Mouse (Mus musculus) embryonic facial prominence, embryonic 12.5 days (tissue): ENCODE data around the gene Eefsec. TPM values are rescaled to one million over a fixed set of nuclear protein-coding genes. Genes with fewer than 3 reads are reported as not detected.

Experiments used
- ATAC-seq: fragments of 200-750 bp; cut with Nextera tagmentation; 2 replicates; pipeline ENCODE4 v1.8.0; 2017; ENCODE audit not compliant: insufficient number of reproducible peaks, insufficient read depth, low FRiP score, low TSS enrichment
- H3K27ac ChIP-seq: fragments of 300-500 bp; sonication (generic); 2 replicates; pipeline ENCODE4 v1.5.1; 2016; ENCODE audit warnings: mild to moderate bottlenecking
- H3K27me3 ChIP-seq: fragments of 300-500 bp; sonication (generic); 2 replicates; pipeline ENCODE4 v1.6.1; 2016; ENCODE audit warnings: mild to moderate bottlenecking, moderate library complexity
- H3K36me3 ChIP-seq: fragments of 300-500 bp; sonication (generic); 2 replicates; pipeline ENCODE4 v1.6.1; 2016; ENCODE audit warnings: mild to moderate bottlenecking
- H3K4me1 ChIP-seq: fragments of 300-500 bp; sonication (generic); 2 replicates; pipeline ENCODE4 v1.6.1; 2016
- H3K4me2 ChIP-seq: fragments of 300-500 bp; sonication (generic); replicated peaks from 2 replicates; pipeline ENCODE4 v1.6.1; 2016; ENCODE audit warnings: mild to moderate bottlenecking, moderate library complexity
- H3K4me3 ChIP-seq: fragments of 300-500 bp; sonication (generic); 2 replicates; pipeline ENCODE4 v1.5.1; 2016; ENCODE audit warnings: mild to moderate bottlenecking
- H3K9ac ChIP-seq: fragments of 300-500 bp; sonication (generic); 2 replicates; pipeline ENCODE4 v1.6.1; 2016; ENCODE audit warnings: mild to moderate bottlenecking, moderate library complexity
- H3K9me3 ChIP-seq: fragments of 300-500 bp; sonication (generic); 2 replicates; pipeline ENCODE4 v1.6.1; 2016; ENCODE audit warnings: mild to moderate bottlenecking, moderate library complexity
- WGBS: fragments of 180-500 bp; shearing (Covaris S2); methylation state at CpG from one replicate; pipeline ENCODE4 v1.1.7; 2016; 5-methylcytosine and 5-hydroxymethylcytosine counted together
- polyA plus RNA-seq: library from polyadenylated mRNA; unstranded; fragments of >200 nt; fragmentation: Nextera tagmentation; extraction: Ambion mirVana; gene quantifications from 2 replicates; pipeline ENCODE4 v1.2.1, GENCODE M21; 2016

Eefsec gene
- polyA plus RNA-seq, 1 experiment from 2014 or later = 38.1 TPM

- WGBS = under 1% methylated on average over 42 of the region's 42 CpGs
- peaks cover 10% of the 10 kb centered on the region for H3K4me1 ChIP-seq
- H3K27ac ChIP-seq = no peak within 1 kb of the TSS
- H3K4me2 ChIP-seq = peak within 1 kb of the TSS; percentile 75
- no peaks in the 10 kb centered on the region for H3K27me3 ChIP-seq
- peaks cover 27% of the 10 kb centered on the region for H3K36me3 ChIP-seq
- H3K9ac ChIP-seq = peak within 1 kb of the TSS; percentile 69
- ATAC-seq = peak; percentile 98
- peak within 1 kb of the TSS; percentile 71 for H3K4me3 ChIP-seq
- H3K9me3 ChIP-seq = no peaks in the 10 kb centered on the region
Measured at GRCm38 (mm10) chr6:88465181-88465920, 19.0 kb upstream of the Eefsec start, which contains the start of gene Ruvbl1. Gene Ruvbl1 (plus strand): TSS chr6:88465409.

GRCm38 (mm10) chr6:88454545-88454944 is 8.2 kb upstream of the Eefsec start:
- Histone ChIP-seq H3K4me1 (no peaks in the 10 kb centered on the region), H3K4me3 (no peak overlapping the region), H3K27ac (no peak overlapping the region), H3K9me3 (no peaks in the 10 kb centered on the region), H3K27me3 (0 out of 2 replicates have a peak, but pooled peaks cover 2% of the 10 kb centered on the region), H3K4me2 (no peak overlapping the region), H3K9ac (no peak overlapping the region), H3K36me3 (no peaks in the 10 kb centered on the region)
- WGBS = 63% methylated on average over 2 of the region's 2 CpGs
- no peak for ATAC-seq

- no peak overlapping the region for H3K9ac ChIP-seq
- no peak for ATAC-seq
- H3K9me3 ChIP-seq = no peaks in the 10 kb centered on the region
- WGBS = 38% methylated on average over 4 of the region's 4 CpGs
- H3K4me1 ChIP-seq = peaks cover 16% of the 10 kb centered on the region
- H3K36me3 ChIP-seq = no peaks in the 10 kb centered on the region
- H3K27ac ChIP-seq = no peak overlapping the region
- no peak overlapping the region for H3K4me3 ChIP-seq
- no peak overlapping the region for H3K4me2 ChIP-seq
- 0 out of 2 replicates have a peak, but pooled peaks cover 2% of the 10 kb centered on the region for H3K27me3 ChIP-seq
Measured at GRCm38 (mm10) chr6:88447454-88447853, 1.1 kb upstream of the Eefsec start.

- H3K4me1 ChIP-seq = peaks cover 16% of the 10 kb centered on the region
- H3K4me2 ChIP-seq = peak overlapping the region; percentile 65
- no peaks in the 10 kb centered on the region for H3K9me3 ChIP-seq
- 13% methylated on average over 5 of the region's 5 CpGs for WGBS
- H3K27me3 ChIP-seq = no peaks in the 10 kb centered on the region
- H3K4me3 ChIP-seq = peak overlapping the region; percentile 69
- no peak overlapping the region for H3K27ac ChIP-seq
- peak overlapping the region; percentile 73; the same call in 1 of the 2 replicates for H3K9ac ChIP-seq
- H3K36me3 ChIP-seq = no peaks in the 10 kb centered on the region
- no peak for ATAC-seq
Measured at GRCm38 (mm10) chr6:88445661-88446060, 678 bp downstream of the Eefsec start.

GRCm38 (mm10) chr6:88444076-88444750 is 2.1 kb downstream of the Eefsec start:
- H3K9me3 ChIP-seq = no peaks in the 10 kb centered on the region
- H3K4me2 ChIP-seq = no peak overlapping the region
- H3K36me3 ChIP-seq = no peaks in the 10 kb centered on the region
- no peak overlapping the region for H3K9ac ChIP-seq
- WGBS = 72% methylated on average over 7 of the region's 7 CpGs
- H3K4me3 ChIP-seq = no peak overlapping the region
- ATAC-seq = no peak
- H3K27ac ChIP-seq = no peak overlapping the region
- H3K4me1 ChIP-seq = peaks cover 23% of the 10 kb centered on the region
- H3K27me3 ChIP-seq = no peaks in the 10 kb centered on the region

- no peaks in the 10 kb centered on the region for H3K27me3 ChIP-seq
- no peak for ATAC-seq
- H3K9ac ChIP-seq = no peak overlapping the region
- H3K4me1 ChIP-seq = peaks cover 23% of the 10 kb centered on the region
- WGBS = 86% methylated on average over 3 of the region's 3 CpGs
- H3K36me3 ChIP-seq = no peaks in the 10 kb centered on the region
- no peak overlapping the region for H3K4me2 ChIP-seq
- no peaks in the 10 kb centered on the region for H3K9me3 ChIP-seq
- no peak overlapping the region for H3K27ac ChIP-seq
- H3K4me3 ChIP-seq = no peak overlapping the region
Measured at GRCm38 (mm10) chr6:88443446-88443845, 2.9 kb downstream of the Eefsec start.

GRCm38 (mm10) chr6:88442551-88442950 is 3.8 kb downstream of the Eefsec start:
- 78% methylated on average over 3 of the region's 3 CpGs for WGBS
- no peaks in the 10 kb centered on the region for H3K36me3 ChIP-seq
- no peaks in the 10 kb centered on the region for H3K9me3 ChIP-seq
- H3K4me3 ChIP-seq = no peak overlapping the region
- H3K9ac ChIP-seq = no peak overlapping the region
- H3K4me2 ChIP-seq = no peak overlapping the region
- peaks cover 21% of the 10 kb centered on the region for H3K4me1 ChIP-seq
- H3K27ac ChIP-seq = no peak overlapping the region
- H3K27me3 ChIP-seq = no peaks in the 10 kb centered on the region
- ATAC-seq = no peak

GRCm38 (mm10) chr6:88439056-88439455 is 7.3 kb downstream of the Eefsec start:
- Histone ChIP-seq H3K9me3 (no peaks in the 10 kb centered on the region), H3K4me2 (no peak overlapping the region), H3K36me3 (peaks cover 2% of the 10 kb centered on the region; the same call in 1 of the 2 replicates), H3K27ac (no peak overlapping the region), H3K9ac (no peak overlapping the region), H3K4me3 (no peak overlapping the region), H3K4me1 (peaks cover 13% of the 10 kb centered on the region; the same call in 1 of the 2 replicates), H3K27me3 (no peaks in the 10 kb centered on the region)
- WGBS = 68% methylated on average over 4 of the region's 4 CpGs
- no peak for ATAC-seq

- 90% methylated on average over 7 of the region's 7 CpGs for WGBS
- no peak overlapping the region for H3K27ac ChIP-seq
- H3K4me2 ChIP-seq = no peak overlapping the region
- peaks cover 27% of the 10 kb centered on the region; the same call in 1 of the 2 replicates for H3K4me1 ChIP-seq
- no peaks in the 10 kb centered on the region for H3K27me3 ChIP-seq
- peaks cover 2% of the 10 kb centered on the region; the same call in 1 of the 2 replicates for H3K36me3 ChIP-seq
- H3K9me3 ChIP-seq = no peaks in the 10 kb centered on the region
- ATAC-seq = no peak
- H3K9ac ChIP-seq = no peak overlapping the region
- no peak overlapping the region for H3K4me3 ChIP-seq
Measured at GRCm38 (mm10) chr6:88435609-88436008, 10.7 kb downstream of the Eefsec start.

GRCm38 (mm10) chr6:88431202-88431601 is 15.1 kb downstream of the Eefsec start:
- 15% methylated on average over 4 of the region's 4 CpGs for WGBS
- peaks cover 2% of the 10 kb centered on the region; the same call in 1 of the 2 replicates for H3K36me3 ChIP-seq
- no peak for ATAC-seq
- H3K4me1 ChIP-seq = peaks cover 23% of the 10 kb centered on the region; the same call in 1 of the 2 replicates
- no peak overlapping the region for H3K9ac ChIP-seq
- H3K27me3 ChIP-seq = no peaks in the 10 kb centered on the region
- H3K4me3 ChIP-seq = no peak overlapping the region
- H3K4me2 ChIP-seq = no peak overlapping the region
- no peaks in the 10 kb centered on the region for H3K9me3 ChIP-seq
- no peak overlapping the region for H3K27ac ChIP-seq

- WGBS = 29% methylated on average over 7 of the region's 7 CpGs
- ATAC-seq = no peak
Measured at GRCm38 (mm10) chr6:88416130-88416758, 30.1 kb downstream of the Eefsec start.

More at GRCm38 (mm10) chr6:88416130-88416758, 30.1 kb downstream of the Eefsec start:
- Histone ChIP-seq H3K4me1 (peaks cover 19% of the 10 kb centered on the region), H3K36me3 (no peaks in the 10 kb centered on the region), H3K27ac (peak overlapping the region; percentile 42; the same call in 1 of the 2 replicates), H3K4me2 (no peak overlapping the region), H3K9me3 (no peaks in the 10 kb centered on the region), H3K27me3 (no peaks in the 10 kb centered on the region), H3K9ac (no peak overlapping the region), H3K4me3 (no peak overlapping the region)
